8 mouse cellular contexts compared by ENCODE assay signal in the genomic region with DNA sequence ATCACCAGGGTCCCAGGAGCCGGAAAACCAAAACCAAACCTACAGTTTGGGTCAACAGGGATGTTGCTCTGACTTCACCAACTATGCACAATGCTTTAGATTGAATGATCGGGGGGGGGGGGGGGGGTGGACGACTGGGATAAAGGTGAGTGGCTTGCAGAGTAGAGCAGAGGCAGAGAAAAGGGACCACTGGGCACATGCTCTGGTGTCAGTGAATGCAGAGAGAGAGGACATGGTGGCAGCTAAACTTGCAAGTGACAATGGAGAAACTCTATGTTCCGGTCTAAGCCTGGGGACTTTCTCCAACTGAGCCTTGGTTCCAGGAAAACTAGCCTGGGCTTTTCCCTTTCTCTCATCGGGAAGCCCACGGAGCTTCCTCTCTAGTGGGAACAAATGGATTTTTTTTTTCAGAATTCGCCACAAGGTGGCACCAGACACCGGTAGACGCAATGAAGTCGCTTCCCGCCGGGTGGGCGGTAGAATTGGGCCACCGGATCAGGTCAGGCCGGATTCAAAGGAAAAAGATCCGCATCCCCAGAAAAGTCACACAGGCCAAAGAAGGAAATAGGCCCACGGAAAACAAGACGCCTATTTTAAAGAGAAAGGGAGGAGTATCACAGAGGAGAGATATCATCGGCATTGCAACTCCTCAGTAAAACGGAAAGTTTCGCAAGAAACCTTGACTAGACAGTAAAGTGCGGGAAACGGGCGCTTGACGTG. TPM values are rescaled to one million over a fixed set of nuclear protein-coding genes. Genes with fewer than 3 reads are reported as not detected.
DNase-seq lines count a peak whose midpoint lies in the region; ATAC-seq and TF ChIP-seq lines count a peak whose summit lies in the region.

No protein-coding gene starts in this region.

- H3K4me2 ChIP-seq in forebrain, embryonic 14.5 days (ENCODE audit: low read length) = peak overlapping the region; percentile 51
- peak overlapping the region; percentile 66 for H3K4me2 ChIP-seq in neural tube, embryonic 15.5 days

- peak overlapping the region in 1 of 2 experiments; percentile 59; a peak in 3 of 4 replicates for H3K4me3 ChIP-seq in ES-E14 (ENCODE audit: insufficient read depth in 1 of 2, low read depth in 1 of 2, low read length in 2 of 2, poor library complexity in 1 of 2, severe bottlenecking in 1 of 2)
- H3K4me3 ChIP-seq in forebrain, embryonic 14.5 days (ENCODE audit: low read depth, low read length) = peak overlapping the region; percentile 27
- H3K4me3 ChIP-seq in lung, adult 2 months (replicated peaks; ENCODE audit: extremely low read depth, low read depth, low read length) = peak overlapping the region; percentile 48
- H3K4me3 ChIP-seq in neural tube, embryonic 15.5 days (replicated peaks) = peak overlapping the region; percentile 38

- intact Hi-C loops in heart, postnatal 25 days (cut with DNase I) = loop anchor here (1.0 to 2.0 kb wide), 4 partner anchors 41 to 465 kb away; no protein-coding TSS in a partner anchor

- H3K9me3 ChIP-seq in ES-E14 (ENCODE audit: control insufficient read depth, insufficient read depth, low read depth, low read length) = no peaks in the 10 kb centered on the region
- no peaks in the 10 kb centered on the region for H3K9me3 ChIP-seq in forebrain, embryonic 14.5 days (replicated peaks; ENCODE audit: control insufficient read depth, low read length)
- no peaks in the 10 kb centered on the region for H3K9me3 ChIP-seq in neural tube, embryonic 15.5 days (replicated peaks)

- TF ChIP-seq POLR2A in lung, adult 2 months (IDR thresholded peaks at IDR 0.05; ENCODE audit: borderline replicate concordance, extremely low read depth, low read depth, low read length) = no peak

- peak overlapping the region; percentile 26; the same call in 1 of the 2 replicates for H3K9ac ChIP-seq in ES-E14 (ENCODE audit: insufficient read depth, low read depth, low read length, poor library complexity, severe bottlenecking)
- H3K9ac ChIP-seq in forebrain, embryonic 14.5 days (ENCODE audit: low read length) = peak overlapping the region; percentile 29; the same call in 1 of the 2 replicates
- H3K9ac ChIP-seq in neural tube, embryonic 15.5 days (replicated peaks) = peak overlapping the region; percentile 30

- 9% methylated on average over 24 of the region's 25 CpGs for WGBS in forebrain, embryonic 14.5 days
- WGBS in lung, adult 2 months = 5% methylated on average over 25 of the region's 25 CpGs
- 7% methylated on average over 24 of the region's 25 CpGs for WGBS in neural tube, embryonic 15.5 days

- H3K4me1 ChIP-seq in ES-E14 (ENCODE audit: control insufficient read depth in 2 of 2, insufficient read depth in 2 of 2, low read length in 2 of 2, poor library complexity in 1 of 2) = 0 out of 4 replicates have a peak, but pooled peaks cover 0 to 2% of the 10 kb centered on the region in 2 experiments
- 0 out of 2 replicates have a peak, but pooled peaks cover 3% of the 10 kb centered on the region for H3K4me1 ChIP-seq in forebrain, embryonic 14.5 days (ENCODE audit: control insufficient read depth, insufficient read depth, low read length)
- H3K4me1 ChIP-seq in lung, adult 2 months (ENCODE audit: control insufficient read depth, insufficient read depth, low read length) = peaks cover 3% of the 10 kb centered on the region; the same call in 1 of the 2 replicates
- peaks cover 8% of the 10 kb centered on the region for H3K4me1 ChIP-seq in neural tube, embryonic 15.5 days

- TF ChIP-seq CTCF in lung, adult 2 months (IDR thresholded peaks at IDR 0.05; ENCODE audit: insufficient read depth, low read length) = peak; percentile 72

- in situ Hi-C loops in ES-E14 (cut with MboI; ENCODE audit: low sequenced_read_pairs in 2 of 2, unreplicated experiment in 2 of 2) = loop anchor here (5.0 to 25.0 kb wide), 2 partner anchors 458 to 548 kb away; no protein-coding TSS in a partner anchor

- no peaks in the 10 kb centered on the region for H3K27me3 ChIP-seq in forebrain, embryonic 14.5 days (replicated peaks; ENCODE audit: control insufficient read depth, insufficient read depth, low read length)
- H3K27me3 ChIP-seq in neural tube, embryonic 15.5 days (replicated peaks) = no peaks in the 10 kb centered on the region

- DNase-seq in ES-E14 (ENCODE audit: low read depth, low spot score) = peak; percentile 81
- peak; percentile 83 for DNase-seq in cerebellum, adult 11 months
- DNase-seq in forebrain, embryonic 14.5 days (ENCODE audit: low spot score) = peak; percentile 91
- DNase-seq in heart, postnatal 25 days (ENCODE audit: low spot score) = peak; percentile 59
- peak; percentile 88 for DNase-seq in layer of hippocampus, adult 11-12 months (ENCODE audit: low spot score)
- DNase-seq in lung, adult 2 months = peak; percentile 76
- peak; percentile 82 for DNase-seq in thymus, postnatal 0 days (ENCODE audit: low spot score)

- no peak overlapping the region for H3K27ac ChIP-seq in ES-E14 (ENCODE audit: insufficient read depth, low read depth, low read length, poor library complexity, severe bottlenecking)
- no peak overlapping the region for H3K27ac ChIP-seq in forebrain, embryonic 14.5 days (ENCODE audit: low read depth, low read length)
- H3K27ac ChIP-seq in neural tube, embryonic 15.5 days (replicated peaks) = no peak overlapping the region

- peak; percentile 80 for ATAC-seq in forebrain, embryonic 14.5 days
- ATAC-seq in neural tube, embryonic 15.5 days (ENCODE audit: low FRiP score) = peak; percentile 24; the same call in 1 of the 2 replicates

- H3K36me3 ChIP-seq in ES-E14 (ENCODE audit: control insufficient read depth, insufficient read depth, low read length, poor library complexity, severe bottlenecking) = 0 out of 2 replicates have a peak, but pooled peaks cover 4% of the 10 kb centered on the region
- H3K36me3 ChIP-seq in forebrain, embryonic 14.5 days (ENCODE audit: control insufficient read depth, insufficient read depth, low read length) = no peaks in the 10 kb centered on the region
- no peaks in the 10 kb centered on the region for H3K36me3 ChIP-seq in neural tube, embryonic 15.5 days

TF ChIP-seq in ES-E14, 5 proteins besides CTCF, POLR2A, EP300 and RAD21:
- TF ChIP-seq CHD2 (IDR thresholded peaks at IDR 0.05; ENCODE audit: low read depth, low read length) (no peak), HCFC1 (IDR thresholded peaks at IDR 0.05; ENCODE audit: borderline replicate concordance, insufficient read depth, low read length) (no peak), ZNF384 (IDR thresholded peaks at IDR 0.05; ENCODE audit: low read depth, low read length) (0 out of 2 replicates have a peak, but pooled peaks have one; percentile 28), ZC3H11A (IDR thresholded peaks at IDR 0.05; ENCODE audit: borderline replicate concordance, low read depth, low read length) (peak; percentile 85; the same call in 1 of the 2 replicates)

RNA-seq across cellular contexts. Expression of gene Il20rb, which starts 32.5 kb away (rescaled TPM):
- total RNA-seq in ES-E14 (2012; rRNA removed) = 3.3 and 3.7 TPM in 2 replicates
- polyA plus RNA-seq in forebrain, embryonic 14.5 days (2014; fragmentation: Nextera tagmentation; extraction: Ambion mirVana) = 0.50 and 0.79 TPM in 2 replicates
- 1 to 10 TPM in 1 of 2 experiments, under 1 TPM in 1; 0.87 to 1.0 TPM for total RNA-seq in heart, postnatal 25 days (2021)
- polyA plus RNA-seq in lung, adult 2 months (2012; rRNA removed) = 2.7 and 5.9 TPM in 2 replicates
- polyA plus RNA-seq in neural tube, embryonic 15.5 days (2015; fragmentation: Nextera tagmentation; extraction: Ambion mirVana) = 0.52 and 1.7 TPM in 2 replicates
- 9.2 and 9.7 TPM in 2 replicates for polyA plus RNA-seq in thymus, postnatal 0 days (2015; fragmentation: Nextera tagmentation; extraction: Ambion mirVana)
